Mouse (Mus musculus) E14TG2a.4 (cell line): ENCODE data around the gene Vrk1.

Experiments used
- CTCF ChIP-seq: conservative IDR thresholded peaks from 2 replicates; pipeline ENCODE4 v1.5.1; 2014; ENCODE audit warnings: low read length
- NANOG ChIP-seq: IDR thresholded peaks from 2 replicates; pipeline ENCODE4 v1.6.1; 2014; ENCODE audit warnings: borderline replicate concordance, low read length, mixed read lengths
- POU5F1 ChIP-seq: IDR thresholded peaks from 2 replicates; pipeline ENCODE4 v1.6.1; 2014; ENCODE audit warnings: low read length, borderline replicate concordance

GRCm38 (mm10) chr12:105982598-105982997 is 27.4 kb upstream of the Vrk1 start:
- no peak for TF ChIP-seq CTCF
- TF ChIP-seq POU5F1, result no peak
- TF ChIP-seq NANOG, result no peak
